Mouse (Mus musculus) kidney, embryonic 16.5 days (tissue): Measurements from ENCODE around the gene Lexm. TPM values are rescaled to one million over a fixed set of nuclear protein-coding genes. Genes with fewer than 3 reads are reported as not detected.

Experiments used
- ATAC-seq: fragments of 200-750 bp; cut with Nextera tagmentation; 2 replicates; pipeline ENCODE4 v1.8.0; 2017; ENCODE audit warnings: moderate TSS enrichment; ENCODE audit not compliant: low FRiP score, low TSS enrichment
- H3K27ac ChIP-seq: fragments of 300-500 bp; sonication (generic); 2 replicates; pipeline ENCODE4 v1.5.1; 2014; ENCODE audit warnings: low read length
- H3K27me3 ChIP-seq: fragments of 300-500 bp; sonication (generic); 2 replicates; pipeline ENCODE4 v1.6.1; 2014; ENCODE audit warnings: low read length, control low read depth, mixed read lengths; ENCODE audit not compliant: insufficient read depth
- H3K36me3 ChIP-seq: fragments of 300-500 bp; sonication (generic); 2 replicates; pipeline ENCODE4 v1.6.1; 2014; ENCODE audit warnings: low read length, control low read depth, mixed read lengths; ENCODE audit not compliant: insufficient read depth
- H3K4me1 ChIP-seq: fragments of 300-500 bp; sonication (generic); 2 replicates; pipeline ENCODE4 v1.6.1; 2014; ENCODE audit warnings: low read length, control low read depth, mixed read lengths; ENCODE audit not compliant: insufficient read depth
- H3K4me2 ChIP-seq: fragments of 300-500 bp; sonication (generic); replicated peaks from 2 replicates; pipeline ENCODE4 v1.6.1; 2014; ENCODE audit warnings: low read depth, low read length
- H3K4me3 ChIP-seq: fragments of 300-500 bp; sonication (generic); 2 replicates; pipeline ENCODE4 v1.5.1; 2014; ENCODE audit warnings: mild to moderate bottlenecking, low read length
- H3K9ac ChIP-seq: fragments of 300-500 bp; sonication (generic); replicated peaks from 2 replicates; pipeline ENCODE4 v1.6.1; 2014; ENCODE audit warnings: low read length
- H3K9me3 ChIP-seq: fragments of 300-500 bp; sonication (generic); 2 replicates; pipeline ENCODE4 v1.6.1; 2016; ENCODE audit warnings: low read length, control low read depth
- WGBS: fragments of 180-500 bp; shearing (Covaris S2); extraction: QIAGEN DNeasy Blood & Tissue Kit; methylation state at CpG from one replicate; pipeline ENCODE4 v1.1.7; 2014; 5-methylcytosine and 5-hydroxymethylcytosine counted together
- polyA plus RNA-seq: library from polyadenylated mRNA; unstranded; fragments of >200 nt; fragmentation: Nextera tagmentation; extraction: Ambion mirVana; gene quantifications from 2 replicates; pipeline ENCODE4 v1.2.1, GENCODE M21; 2015

The Lexm gene
- polyA plus RNA-seq, 1 experiment from 2014 or later, result not detected

DNA sequence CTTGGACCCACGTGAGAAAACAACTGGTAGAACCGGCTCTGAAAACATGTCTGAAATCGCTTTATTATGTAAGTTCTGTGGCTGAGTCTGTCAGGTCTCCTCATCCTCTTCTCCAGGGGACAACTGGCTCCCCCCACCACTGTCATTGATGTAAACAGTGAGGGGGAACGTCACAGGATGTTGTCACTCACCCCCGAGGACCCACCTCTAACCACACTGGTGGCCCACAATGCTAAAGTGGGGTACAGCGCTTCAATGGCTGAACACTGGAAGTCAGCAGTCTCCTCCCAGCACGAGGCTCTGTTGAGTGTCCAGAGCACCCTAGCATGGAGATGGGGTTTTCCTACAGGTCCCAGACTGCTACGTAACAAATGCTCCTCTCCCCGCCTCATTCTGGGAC, 26.2 kb downstream of the Lexm start:
- Histone ChIP-seq H3K4me2 (no peak overlapping the region), H3K4me1 (no peaks in the 10 kb centered on the region), H3K27ac (no peak overlapping the region), H3K36me3 (peaks cover 26% of the 10 kb centered on the region), H3K4me3 (no peak overlapping the region), H3K9me3 (no peaks in the 10 kb centered on the region), H3K27me3 (no peaks in the 10 kb centered on the region), H3K9ac (no peak overlapping the region)
- no peak for ATAC-seq
- 90% methylated on average over 9 of the region's 9 CpGs for WGBS

DNA sequence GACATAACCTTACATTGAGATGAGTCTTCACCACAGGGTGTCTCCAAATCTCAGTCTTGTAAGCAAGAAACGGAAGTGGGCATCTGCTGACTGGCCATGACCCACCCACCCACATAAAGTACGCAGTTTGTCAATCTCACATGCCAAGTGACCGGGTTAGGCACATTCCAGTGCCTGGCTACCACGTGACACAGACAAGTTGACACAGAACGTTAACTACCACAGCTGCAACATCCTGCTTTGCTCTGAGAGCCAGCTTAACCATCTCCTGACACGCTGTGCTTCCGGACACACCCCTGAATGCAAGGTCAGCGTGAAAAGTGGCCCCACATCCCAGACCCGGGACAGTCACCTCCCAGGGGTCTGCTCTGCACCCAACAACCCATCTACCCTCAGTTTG, 26.9 kb downstream of the Lexm start:
- no peak overlapping the region for H3K4me3 ChIP-seq
- peaks cover 32% of the 10 kb centered on the region for H3K36me3 ChIP-seq
- ATAC-seq, result no peak
- WGBS, result 57% methylated on average over 9 of the region's 9 CpGs
- no peaks in the 10 kb centered on the region for H3K27me3 ChIP-seq
- H3K9ac ChIP-seq, result no peak overlapping the region
- no peak overlapping the region for H3K4me2 ChIP-seq
- no peaks in the 10 kb centered on the region for H3K4me1 ChIP-seq
- no peaks in the 10 kb centered on the region for H3K9me3 ChIP-seq
- no peak overlapping the region for H3K27ac ChIP-seq

DNA sequence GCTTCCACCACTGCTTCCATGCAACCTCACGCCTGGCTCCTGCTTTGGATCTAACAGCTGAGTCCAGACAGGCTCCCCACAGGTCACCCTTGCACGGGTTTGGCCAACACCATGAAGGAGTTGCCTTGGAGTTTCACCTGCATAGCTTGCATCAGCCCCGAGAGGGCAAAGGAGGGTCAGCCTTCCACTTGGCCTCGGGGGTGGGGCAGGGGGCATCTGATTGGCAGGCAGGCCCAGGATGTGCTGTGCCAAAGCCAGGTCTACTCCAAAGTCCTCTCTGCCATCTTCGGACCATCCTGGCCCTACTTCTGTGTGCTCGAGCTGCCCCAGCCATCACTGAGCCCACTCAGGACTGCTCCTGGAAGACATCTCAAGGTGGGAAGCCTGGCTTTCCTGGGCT, 30.0 kb downstream of the Lexm start:
- 84% methylated on average over 6 of the region's 6 CpGs for WGBS
- Histone ChIP-seq H3K36me3 (peaks cover 48% of the 10 kb centered on the region), H3K9ac (no peak overlapping the region), H3K27ac (no peak overlapping the region), H3K4me2 (no peak overlapping the region), H3K27me3 (no peaks in the 10 kb centered on the region), H3K4me1 (no peaks in the 10 kb centered on the region), H3K4me3 (no peak overlapping the region), H3K9me3 (no peaks in the 10 kb centered on the region)
- ATAC-seq, result no peak

GRCm38 (mm10) chr4:106584665-106585064, 32.4 kb downstream of the Lexm start:
- no peaks in the 10 kb centered on the region for H3K27me3 ChIP-seq
- WGBS, result 91% methylated on average over 4 of the region's 4 CpGs
- no peak overlapping the region for H3K4me2 ChIP-seq
- H3K27ac ChIP-seq, result no peak overlapping the region
- H3K4me1 ChIP-seq, result no peaks in the 10 kb centered on the region
- no peak for ATAC-seq
- H3K9ac ChIP-seq, result no peak overlapping the region
- H3K36me3 ChIP-seq, result peaks cover 66% of the 10 kb centered on the region
- H3K4me3 ChIP-seq, result no peak overlapping the region
- H3K9me3 ChIP-seq, result no peaks in the 10 kb centered on the region

DNA sequence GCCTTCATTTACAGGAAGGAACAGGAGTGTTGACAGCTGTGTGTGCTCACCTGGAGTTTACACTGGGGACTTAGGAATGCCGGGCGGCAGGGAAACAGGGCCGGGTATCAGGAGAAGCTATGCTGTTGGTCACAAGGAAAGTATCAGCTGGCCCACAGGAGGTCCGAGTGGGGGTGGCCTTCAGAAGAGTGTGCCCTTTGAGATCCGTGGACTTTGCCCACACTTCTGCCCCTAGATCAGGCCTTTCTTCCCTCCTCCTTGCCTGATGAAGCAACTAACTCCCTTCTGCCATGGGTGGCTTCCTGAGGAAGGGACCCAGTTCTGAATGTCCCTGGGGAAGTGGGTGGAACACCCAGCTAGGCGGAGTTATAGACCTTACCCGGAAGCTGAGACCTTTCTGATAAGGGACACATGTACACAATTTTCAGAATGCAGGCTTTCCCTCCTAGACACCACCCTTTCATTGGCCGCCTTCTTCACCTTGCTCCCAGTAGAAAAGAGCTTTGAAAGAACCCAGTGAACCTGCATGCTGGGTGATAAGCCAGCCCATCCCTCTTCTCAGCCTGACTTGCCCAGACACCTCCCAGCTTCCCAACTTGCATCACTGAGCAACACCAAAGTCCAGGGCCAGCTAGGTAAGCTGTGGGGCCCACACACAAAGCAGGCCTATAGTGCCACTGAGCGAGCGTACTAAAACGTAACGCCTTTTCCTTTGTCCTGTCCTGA, 34.5 kb downstream of the Lexm start:
- 81% methylated on average over 12 of the region's 12 CpGs for WGBS
- Histone ChIP-seq H3K4me1 (no peaks in the 10 kb centered on the region), H3K9ac (no peak overlapping the region), H3K27me3 (no peaks in the 10 kb centered on the region), H3K4me2 (no peak overlapping the region), H3K36me3 (peaks cover 67% of the 10 kb centered on the region), H3K4me3 (no peak overlapping the region), H3K27ac (0 out of 2 replicates have a peak overlapping the region, but pooled peaks have one; percentile 8), H3K9me3 (no peaks in the 10 kb centered on the region)
- peak; percentile 61 for ATAC-seq

DNA sequence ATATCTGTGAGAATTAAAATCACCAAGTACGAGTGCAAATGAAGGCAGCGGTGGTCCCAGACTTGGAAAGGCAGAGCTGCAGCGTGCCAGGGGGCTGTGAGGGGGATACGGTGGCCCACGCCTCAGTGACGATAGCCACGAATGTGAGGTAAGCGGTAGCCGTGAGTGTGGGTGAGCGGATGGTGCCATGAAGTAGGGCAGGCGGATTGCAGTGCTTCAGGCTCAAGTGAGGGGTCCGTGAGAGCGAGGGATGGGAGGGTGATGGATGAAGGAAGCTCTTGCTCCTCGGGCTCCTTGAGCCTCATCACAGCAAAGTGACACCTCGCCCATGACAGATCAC, 35.2 kb downstream of the Lexm start:
- Histone ChIP-seq H3K9ac (no peak overlapping the region), H3K27ac (no peak overlapping the region), H3K4me1 (no peaks in the 10 kb centered on the region), H3K9me3 (no peaks in the 10 kb centered on the region), H3K27me3 (no peaks in the 10 kb centered on the region), H3K36me3 (peaks cover 62% of the 10 kb centered on the region), H3K4me3 (no peak overlapping the region), H3K4me2 (no peak overlapping the region)
- 85% methylated on average over 15 of the region's 15 CpGs for WGBS
- ATAC-seq, result no peak

GRCm38 (mm10) chr4:106581176-106581864, 35.7 kb downstream of the Lexm start:
- Histone ChIP-seq H3K4me2 (no peak overlapping the region), H3K27me3 (no peaks in the 10 kb centered on the region), H3K27ac (no peak overlapping the region), H3K9me3 (no peaks in the 10 kb centered on the region), H3K36me3 (peaks cover 64% of the 10 kb centered on the region), H3K9ac (no peak overlapping the region), H3K4me3 (no peak overlapping the region), H3K4me1 (no peaks in the 10 kb centered on the region)
- no peak for ATAC-seq
- 86% methylated on average over 14 of the region's 14 CpGs for WGBS

DNA sequence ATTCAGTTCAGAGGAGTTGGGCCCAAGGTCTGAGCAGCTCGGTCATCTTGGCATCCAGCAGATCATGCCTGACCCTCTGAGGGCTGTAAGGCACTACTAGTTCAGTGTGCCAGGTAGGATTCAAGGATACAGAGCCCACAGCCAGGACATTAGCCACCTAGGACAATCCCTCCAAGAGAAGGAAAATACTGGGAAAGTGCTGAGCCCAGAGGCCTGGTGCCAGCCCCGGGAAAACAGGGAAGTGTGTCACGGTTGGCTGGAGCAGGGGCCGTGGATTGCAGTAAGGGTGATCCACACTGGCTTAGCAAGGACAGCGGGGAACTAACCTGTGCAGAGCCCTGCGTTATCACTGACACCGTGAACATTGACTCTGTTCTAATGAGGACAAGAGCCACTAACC, 39.5 kb downstream of the Lexm start:
- Histone ChIP-seq H3K4me1 (no peaks in the 10 kb centered on the region), H3K36me3 (peaks cover 72% of the 10 kb centered on the region), H3K27ac (no peak overlapping the region)

GRCm38 (mm10) chr4:106575022-106575421, 42.0 kb downstream of the Lexm start:
- no peaks in the 10 kb centered on the region for H3K9me3 ChIP-seq
- ATAC-seq, result no peak
- H3K27me3 ChIP-seq, result no peaks in the 10 kb centered on the region
- 87% methylated on average over 8 of the region's 8 CpGs for WGBS
- H3K36me3 ChIP-seq, result peaks cover 73% of the 10 kb centered on the region
- no peak overlapping the region for H3K4me2 ChIP-seq
- no peaks in the 10 kb centered on the region for H3K4me1 ChIP-seq
- H3K27ac ChIP-seq, result no peak overlapping the region
- H3K9ac ChIP-seq, result no peak overlapping the region
- H3K4me3 ChIP-seq, result no peak overlapping the region

More for the DNA sequence above, 39.5 kb downstream of the Lexm start:
- H3K4me2 ChIP-seq, result no peak overlapping the region
- WGBS, result 54% methylated on average over 7 of the region's 7 CpGs
- ATAC-seq, result 0 out of 2 replicates have a peak, but pooled peaks have one; percentile 28
- no peak overlapping the region for H3K4me3 ChIP-seq
- H3K27me3 ChIP-seq, result no peaks in the 10 kb centered on the region
- no peak overlapping the region for H3K9ac ChIP-seq
- no peaks in the 10 kb centered on the region for H3K9me3 ChIP-seq

DNA sequence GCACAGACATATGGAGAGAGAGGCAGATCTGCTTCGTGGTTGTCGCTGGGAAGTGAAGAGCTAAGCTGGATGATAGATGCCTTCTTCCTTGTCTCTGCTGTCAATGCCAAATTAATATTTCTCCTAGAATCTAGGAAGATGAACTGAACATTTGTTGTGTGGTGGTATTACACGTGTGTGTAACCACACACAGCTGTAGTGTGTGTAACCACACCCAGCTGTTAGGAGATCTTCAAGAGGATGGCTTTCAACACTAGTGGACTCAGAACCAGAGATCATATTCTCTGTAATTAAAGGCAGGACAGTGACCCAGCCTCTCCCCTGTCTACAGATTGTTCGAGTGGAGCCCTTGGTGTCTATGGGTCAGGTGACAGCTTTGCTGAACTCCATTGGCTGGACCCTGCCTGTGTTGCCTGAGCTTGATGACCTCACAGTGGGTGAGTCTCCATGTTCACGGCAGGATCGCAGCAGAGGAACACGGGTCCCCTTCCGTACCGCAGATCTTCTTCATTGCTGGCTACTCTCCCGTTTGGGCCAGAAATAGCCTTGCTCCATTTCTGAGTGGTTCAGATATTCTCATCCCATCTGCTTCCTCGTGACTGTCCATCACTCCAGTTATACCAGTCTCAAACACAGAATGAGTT, 45.8 kb downstream of the Lexm start:
- Histone ChIP-seq H3K27ac (no peak overlapping the region), H3K4me1 (no peaks in the 10 kb centered on the region), H3K9ac (no peak overlapping the region), H3K4me2 (no peak overlapping the region), H3K36me3 (peaks cover 69% of the 10 kb centered on the region), H3K9me3 (no peaks in the 10 kb centered on the region), H3K27me3 (no peaks in the 10 kb centered on the region), H3K4me3 (no peak overlapping the region)
- 86% methylated on average over 11 of the region's 11 CpGs for WGBS
- no peak for ATAC-seq
